Mouse (Mus musculus): Measurements from ENCODE around the gene Icam5. TPM values are rescaled to one million over a fixed set of nuclear protein-coding genes. Genes with fewer than 3 reads are reported as not detected.
"Not testable (repeated sequence)": the region's sequence is repeated elsewhere in the genome, so short reads cannot be mapped to it uniquely, and the experiment has no call there.

Icam5 gene
- total RNA-seq, 2 experiments from 2014 or later, result not detected

GRCm38 (mm10) chr9:21036161-21036560, 4.3 kb downstream of the Icam5 start:
- no peak for DNase-seq

- no peak for DNase-seq
Observed at GRCm38 (mm10) chr9:21036666-21037065, 4.8 kb downstream of the Icam5 start.

- peak in 1 of 2 experiments; percentile 43 for DNase-seq
Observed at GRCm38 (mm10) chr9:21037481-21037891, 5.6 kb downstream of the Icam5 start.

DNA sequence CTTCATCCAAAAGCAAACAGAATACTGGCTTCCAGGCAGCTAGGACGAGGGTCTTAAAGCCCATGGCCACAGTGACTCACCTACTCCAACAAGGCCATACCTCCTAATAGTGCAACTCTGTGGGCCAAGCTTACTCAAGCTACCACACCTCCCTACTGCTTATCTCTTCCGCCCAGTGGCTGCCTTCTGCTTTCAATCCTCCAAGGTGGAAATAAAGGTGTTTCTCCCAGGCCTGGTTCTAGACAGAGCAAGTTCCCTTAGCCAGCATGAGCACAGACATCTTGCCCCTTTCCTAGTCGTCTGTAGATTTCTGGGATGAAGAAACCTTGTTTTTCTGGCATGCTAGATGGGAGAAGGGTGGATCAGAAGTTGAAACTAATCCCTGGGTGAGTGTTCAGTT, 7.9 kb downstream of the Icam5 start:
- DNase-seq, result no peak

- no peak for DNase-seq
Observed at GRCm38 (mm10) chr9:21041308-21041707, 9.4 kb downstream of the Icam5 start.

DNA sequence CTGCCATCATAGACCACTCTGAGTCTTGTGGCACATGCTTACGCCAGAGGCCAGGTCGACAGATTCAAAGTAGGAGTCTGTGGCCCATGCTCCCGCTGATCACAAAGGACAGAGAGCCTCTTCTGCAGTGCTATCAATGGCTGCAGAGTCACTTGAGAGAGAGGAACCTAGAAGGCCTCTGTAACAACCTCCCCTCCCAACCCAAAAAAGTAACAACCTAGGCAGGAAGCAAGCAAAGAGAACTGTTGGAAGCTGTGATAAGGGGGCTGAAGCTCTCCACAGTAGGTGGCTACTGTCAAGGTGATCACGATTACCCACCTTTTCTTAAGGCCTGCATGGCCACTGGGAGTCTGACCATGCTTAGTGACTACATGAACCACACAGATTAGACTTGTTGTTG, 11.7 kb downstream of the Icam5 start:
- no peak for DNase-seq

DNA sequence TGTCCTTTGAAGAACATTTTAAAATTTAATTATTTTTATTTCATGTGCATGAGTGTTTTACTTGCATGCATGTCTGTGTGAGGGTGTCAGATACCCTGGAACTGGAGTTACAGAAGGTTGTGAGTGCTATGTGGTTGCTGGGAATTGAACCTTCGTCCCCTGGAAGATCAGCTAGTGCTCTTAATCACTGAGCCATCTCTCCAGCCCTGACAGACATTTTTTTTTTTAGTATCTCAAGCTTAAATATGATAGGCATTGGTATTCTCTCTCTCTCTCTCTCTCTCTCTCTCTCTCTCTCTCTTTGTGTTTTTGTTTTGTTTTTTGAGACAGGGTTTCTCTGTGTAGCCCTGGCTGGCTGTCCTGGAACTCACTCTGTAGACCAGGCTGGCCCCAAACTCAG, 12.9 kb downstream of the Icam5 start:
- not testable (repeated sequence) for DNase-seq

DNA sequence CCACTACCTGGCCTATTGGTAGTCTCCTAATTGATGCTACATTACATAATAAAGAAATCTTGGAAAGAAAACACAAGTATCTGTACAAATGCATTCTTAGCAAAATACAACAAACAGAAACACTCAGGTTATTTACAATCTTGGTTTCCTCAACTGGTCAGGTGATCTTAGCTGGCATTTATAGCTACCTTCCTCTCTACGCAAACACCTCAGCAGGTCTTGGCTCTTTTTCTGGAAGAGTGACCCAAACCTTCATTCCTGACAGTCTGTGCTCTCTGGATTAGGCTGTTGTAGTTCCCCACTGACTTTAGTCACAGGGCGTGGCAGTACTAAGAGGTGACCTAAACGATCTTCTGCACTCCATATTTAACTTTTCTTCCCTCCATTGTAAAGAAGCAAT, 13.4 kb downstream of the Icam5 start:
- no peak for DNase-seq

GRCm38 (mm10) chr9:21051578-21051977, 19.7 kb downstream of the Icam5 start:
- DNase-seq, result no peak

- no peak for DNase-seq
Observed at GRCm38 (mm10) chr9:21062928-21063327, 31.1 kb downstream of the Icam5 start.

DNA sequence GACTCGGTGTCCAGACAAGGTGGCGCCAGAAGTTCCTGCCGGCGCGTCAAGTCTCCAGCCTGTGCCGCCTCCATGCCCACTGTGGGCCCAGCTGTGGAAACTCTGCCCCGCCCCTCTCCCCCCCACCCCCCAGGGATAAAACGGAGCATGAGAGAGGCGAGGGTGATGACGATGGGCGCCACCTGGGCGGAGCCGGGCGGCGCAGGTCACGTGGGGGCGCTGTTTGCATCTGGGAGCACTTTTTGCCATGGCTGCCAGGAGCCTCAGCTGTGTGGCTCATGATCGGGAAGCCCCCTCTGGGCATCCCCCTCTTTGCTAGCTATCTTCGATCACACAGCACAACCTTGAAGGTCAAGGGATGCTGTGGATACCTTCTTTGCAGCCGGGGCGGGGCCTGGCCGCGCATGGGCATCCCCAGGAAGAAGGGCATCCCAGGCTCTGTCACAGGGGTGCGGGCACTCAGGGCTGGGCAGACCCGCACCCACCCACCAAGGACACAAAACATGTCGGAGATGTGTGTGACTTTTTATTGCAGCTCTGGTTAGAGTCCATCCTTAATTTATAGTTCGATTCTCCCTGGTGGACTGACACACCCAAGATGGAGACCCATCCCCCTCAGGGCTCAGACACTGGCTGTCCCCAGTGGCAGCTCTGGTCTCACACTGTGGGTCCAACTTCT, 35.3 kb downstream of the Icam5 start, which contains the start of gene Zglp1:
Zglp1 (minus strand) TSS at position 88 of the 679 bp plus-strand sequence.
- no peak for DNase-seq

DNA sequence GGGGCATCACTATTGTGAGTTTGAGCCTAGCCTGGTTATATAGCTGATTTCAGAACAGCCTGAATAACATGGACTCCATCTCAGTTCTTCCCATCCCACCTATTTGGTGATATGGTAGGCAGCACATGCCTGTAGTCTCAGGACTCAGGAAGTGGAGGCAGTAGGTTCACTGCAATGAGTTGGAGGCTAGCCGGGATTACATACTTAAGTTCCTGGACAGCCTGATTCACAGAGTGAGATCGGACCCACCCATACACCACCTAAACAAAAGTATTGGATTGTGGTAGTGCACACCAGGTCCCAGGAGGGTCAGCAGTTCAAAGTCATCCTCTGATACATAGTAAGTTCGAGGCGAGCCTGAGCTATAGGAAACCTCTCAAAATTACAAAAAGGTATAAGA, 40.8 kb downstream of the Icam5 start:
- no peak for DNase-seq

DNA sequence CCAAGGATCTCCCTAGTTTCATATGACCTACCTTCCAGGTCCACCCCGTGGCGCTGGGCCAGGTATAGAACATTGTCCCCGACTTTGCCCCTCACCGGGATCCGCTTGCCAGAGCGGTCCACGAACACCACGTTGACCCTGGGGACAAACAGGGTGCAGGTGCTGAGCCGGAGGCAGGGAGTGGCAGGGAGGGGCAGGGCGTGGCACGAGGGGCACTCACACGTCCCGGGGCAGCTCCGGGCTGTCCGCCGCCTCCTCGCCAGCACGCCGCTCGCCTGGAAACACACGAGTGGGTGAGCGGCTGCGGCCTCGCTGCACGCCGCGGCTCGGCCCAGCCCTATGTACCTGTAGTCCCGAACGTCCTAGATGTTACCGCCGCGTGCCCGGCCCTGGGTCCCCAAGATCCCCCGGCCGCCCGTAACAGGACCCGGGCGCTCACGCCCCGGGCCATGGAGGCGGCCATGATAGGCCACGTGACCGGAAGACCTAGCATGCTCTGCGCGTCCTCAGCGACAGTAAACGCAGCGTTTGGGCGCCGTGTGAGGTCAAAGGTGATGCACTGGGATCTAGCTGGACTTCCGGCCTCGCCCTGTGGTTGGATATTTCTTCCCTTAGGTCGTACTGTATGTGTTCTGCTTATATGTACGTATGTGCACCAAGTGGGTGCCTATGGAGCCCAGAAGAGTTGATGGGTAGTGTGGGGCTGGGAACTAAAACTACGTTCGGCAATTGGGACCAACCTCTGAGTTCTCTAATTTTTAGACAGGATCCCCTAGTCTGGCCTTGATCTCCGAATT, 41.4 kb downstream of the Icam5 start, which contains the start of the genes Gm49373 and Fdx1l:
Gm49373 (minus strand) TSS at position 53 of the 797 bp plus-strand sequence.
Fdx1l (minus strand) TSS at position 571 of the 797 bp plus-strand sequence.
- DNase-seq, result peak; percentile 93

DNA sequence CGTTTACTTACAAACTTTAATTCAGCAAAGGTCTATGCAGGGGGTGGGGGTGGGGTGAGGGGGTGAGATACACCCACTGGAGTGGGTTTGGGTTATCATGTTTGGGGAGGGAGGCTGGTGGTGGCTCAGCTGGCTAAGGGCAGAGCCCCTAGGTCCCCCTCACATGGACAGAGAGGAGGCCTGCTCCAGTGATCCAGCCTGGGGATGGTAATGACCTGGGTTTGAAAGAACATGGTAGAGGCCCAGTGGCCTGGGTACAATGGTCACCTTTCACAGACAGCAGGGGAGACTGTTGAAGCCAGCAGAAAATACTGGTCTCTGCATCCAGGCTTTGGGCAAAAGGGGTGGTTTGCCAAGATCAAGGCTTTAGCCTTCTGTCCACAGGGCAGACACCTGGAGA, 42.3 kb downstream of the Icam5 start:
- no peak for DNase-seq

- DNase-seq, result no peak
Observed at GRCm38 (mm10) chr9:21075625-21076024, 43.8 kb downstream of the Icam5 start.

DNA sequence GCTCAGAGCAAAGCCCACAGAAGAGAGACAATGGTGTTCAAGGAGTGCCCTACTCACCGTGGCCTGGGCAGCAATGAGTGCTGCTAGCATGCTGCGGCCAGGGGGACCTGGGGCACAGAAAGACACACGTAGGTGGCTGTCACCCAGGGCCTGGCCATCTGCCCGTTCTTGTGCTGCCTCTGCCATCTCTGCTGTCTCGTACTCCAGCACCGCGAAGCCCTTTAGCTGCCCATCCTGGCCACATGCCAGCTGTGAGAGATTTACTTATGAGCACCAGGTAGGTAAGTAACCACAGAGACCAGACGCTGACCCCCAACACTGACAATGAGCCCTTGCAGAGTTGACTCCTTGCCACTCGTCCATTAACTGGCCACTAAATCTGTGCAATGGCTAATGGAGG, 49.3 kb downstream of the Icam5 start:
- no peak for DNase-seq

DNA sequence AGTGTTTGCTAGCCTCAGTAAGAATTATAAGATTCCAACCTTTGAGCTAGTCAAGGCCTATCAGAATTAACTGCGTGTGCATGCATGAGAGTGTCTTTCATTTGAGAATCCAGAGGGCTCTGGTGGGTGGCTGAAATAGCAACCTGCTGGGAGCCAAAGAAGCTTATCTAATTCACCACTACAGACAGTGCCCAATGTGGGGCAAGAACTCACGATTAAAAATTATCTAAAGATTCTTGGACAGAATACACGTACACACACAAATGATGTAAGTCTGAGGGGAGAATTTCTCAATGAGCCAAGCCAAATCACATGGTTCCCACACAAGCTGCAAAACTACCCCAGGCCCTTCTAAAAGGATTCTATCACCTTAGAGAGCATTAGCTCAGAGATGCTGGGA, 51.5 kb downstream of the Icam5 start:
- DNase-seq, result no peak

Small RNAs within 50 kb of the gene (microRNA-seq; reads per million reads assigned to microRNA genes)
- 0 reads per million in 2 experiments for gene Mir1900
- gene Mir7082, result 0 reads per million in 2 experiments

Other genes with a start within 250 kb of the Icam5 start
- gene Col5a3, start 217.0 kb upstream of the Icam5 start, total RNA-seq (2021), result 10 to 100 TPM; 14.4 to 16.1 TPM
- not detected for gene Rdh8, start 213.6 kb upstream of the Icam5 start, total RNA-seq (2021)
- gene A230050P20Rik, start 163.4 kb upstream of the Icam5 start, total RNA-seq (2021), result 1 to 10 TPM; 3.9 to 4.0 TPM
- gene Angptl6, start 152.3 kb upstream of the Icam5 start, total RNA-seq (2021), result 1 to 10 TPM; 4.3 to 4.4 TPM
- gene Ppan, start 143.9 kb upstream of the Icam5 start, total RNA-seq (2021), result 1 to 10 TPM; 5.5 to 7.4 TPM
- 100 to 1,000 TPM; 114 to 116 TPM for gene Eif3g, start 133.4 kb upstream of the Icam5 start, total RNA-seq (2021)
- 10 to 100 TPM; 10.3 to 12.6 TPM for gene Dnmt1, start 72.2 kb upstream of the Icam5 start, total RNA-seq (2021)
- 1 to 10 TPM; 1.4 to 2.0 TPM for gene S1pr2, start 55.3 kb upstream of the Icam5 start, total RNA-seq (2021)
- gene Mrpl4, start 29.3 kb upstream of the Icam5 start, total RNA-seq (2021), result 100 to 1,000 TPM; 130 to 138 TPM
- 1 to 10 TPM; 8.7 to 9.1 TPM for gene Icam1, start 16.1 kb upstream of the Icam5 start, total RNA-seq (2021)
- 1 to 10 TPM; 1.2 to 1.3 TPM for gene Icam4, start 2.7 kb upstream of the Icam5 start, total RNA-seq (2021)
- not detected for gene Zglp1, start 35.0 kb downstream of the Icam5 start, total RNA-seq (2021)
- gene Gm49373, start 41.0 kb downstream of the Icam5 start, total RNA-seq (2021), result under 1 TPM; 0.30 to 0.33 TPM
- 10 to 100 TPM; 39.1 to 48.3 TPM for gene Fdx1l, start 41.5 kb downstream of the Icam5 start, total RNA-seq (2021)
- under 1 TPM; 0.27 to 0.31 TPM for gene Gm38431, start 59.9 kb downstream of the Icam5 start, total RNA-seq (2021)
- gene Raver1, start 59.9 kb downstream of the Icam5 start, total RNA-seq (2021), result 10 to 100 TPM; 22.5 to 23.9 TPM
- gene Tyk2, start 99.2 kb downstream of the Icam5 start, total RNA-seq (2021), result 10 to 100 TPM in 1 of 2 experiments, 1 to 10 TPM in 1; 8.0 to 10.3 TPM
- 100 to 1,000 TPM; 160 to 168 TPM for gene Cdc37, start 117.9 kb downstream of the Icam5 start, total RNA-seq (2021)
- 10 to 100 TPM; 52.5 to 59.1 TPM for gene Pde4a, start 133.6 kb downstream of the Icam5 start, total RNA-seq (2021)
- 10 to 100 TPM; 43.1 to 44.5 TPM for gene Keap1, start 207.3 kb downstream of the Icam5 start, total RNA-seq (2021)
- 1 to 10 TPM in 1 of 2 experiments, under 1 TPM in 1; 0.89 to 1.5 TPM for gene S1pr5, start 216.4 kb downstream of the Icam5 start, total RNA-seq (2021)
- gene Atg4d, start 233.2 kb downstream of the Icam5 start, total RNA-seq (2021), result 100 to 1,000 TPM in 1 of 2 experiments, 10 to 100 TPM in 1; 82.0 to 101 TPM